Mouse (Mus musculus) forebrain, embryonic 10.5 days (tissue): ENCODE results near the gene Lyrm1. TPM values are rescaled to one million over a fixed set of nuclear protein-coding genes. Genes with fewer than 3 reads are reported as not detected.

Experiments used
- DNase-seq: peaks from one replicate; pipeline ENCODE4 v3.0.0-alpha.2; 2017; ENCODE audit warnings: low spot score; ENCODE audit errors: extremely low spot score
- H3K27ac ChIP-seq: fragments of 300-500 bp; sonication (generic); 2 replicates; pipeline ENCODE4 v1.5.1; 2016; ENCODE audit warnings: mild to moderate bottlenecking
- H3K27me3 ChIP-seq: fragments of 300-500 bp; sonication (generic); 2 replicates; pipeline ENCODE4 v1.6.1; 2016; ENCODE audit warnings: mild to moderate bottlenecking; ENCODE audit not compliant: poor library complexity, severe bottlenecking
- H3K36me3 ChIP-seq: fragments of 300-500 bp; sonication (generic); replicated peaks from 2 replicates; pipeline ENCODE4 v1.6.1; 2016; ENCODE audit warnings: mild to moderate bottlenecking, moderate library complexity
- H3K4me1 ChIP-seq: fragments of 300-500 bp; sonication (generic); 2 replicates; pipeline ENCODE4 v1.6.1; 2016
- H3K4me3 ChIP-seq: fragments of 300-500 bp; sonication (generic); 2 replicates; pipeline ENCODE4 v1.5.1; 2016; ENCODE audit warnings: mild to moderate bottlenecking, moderate library complexity
- H3K9me3 ChIP-seq: fragments of 300-500 bp; sonication (generic); 2 replicates; pipeline ENCODE4 v1.6.1; 2016; ENCODE audit warnings: mild to moderate bottlenecking, moderate library complexity
- WGBS: fragments of 180-500 bp; shearing (Covaris S2); methylation state at CpG from one replicate; pipeline ENCODE4 v1.1.7; 2016; 5-methylcytosine and 5-hydroxymethylcytosine counted together
- polyA plus RNA-seq: library from polyadenylated mRNA; unstranded; fragments of >200 nt; fragmentation: Nextera tagmentation; extraction: Ambion mirVana; gene quantifications from 2 replicates; pipeline ENCODE4 v1.2.1, GENCODE M21; 2016

Gene Lyrm1
- polyA plus RNA-seq, 1 experiment from 2014 or later: 8.7 TPM

GRCm38 (mm10) chr7:119862167-119862566 lies 33.5 kb upstream of the Lyrm1 start:
- Histone ChIP-seq H3K27me3 (no peaks in the 10 kb centered on the region), H3K36me3 (peaks cover 30% of the 10 kb centered on the region), H3K27ac (peak overlapping the region; percentile 74), H3K9me3 (no peaks in the 10 kb centered on the region), H3K4me3 (no peak overlapping the region), H3K4me1 (peaks cover 33% of the 10 kb centered on the region)
- 73% methylated on average over 1 of the region's 1 CpGs for WGBS
- no peak for DNase-seq

GRCm38 (mm10) chr7:119864500-119864899 lies 31.2 kb upstream of the Lyrm1 start:
- H3K27ac ChIP-seq: no peak overlapping the region
- no peak for DNase-seq
- peaks cover 8% of the 10 kb centered on the region for H3K36me3 ChIP-seq
- no peaks in the 10 kb centered on the region for H3K9me3 ChIP-seq
- no peaks in the 10 kb centered on the region for H3K27me3 ChIP-seq
- no peak overlapping the region for H3K4me3 ChIP-seq
- H3K4me1 ChIP-seq: peaks cover 33% of the 10 kb centered on the region
- WGBS: 95% methylated on average over 5 of the region's 5 CpGs

DNA sequence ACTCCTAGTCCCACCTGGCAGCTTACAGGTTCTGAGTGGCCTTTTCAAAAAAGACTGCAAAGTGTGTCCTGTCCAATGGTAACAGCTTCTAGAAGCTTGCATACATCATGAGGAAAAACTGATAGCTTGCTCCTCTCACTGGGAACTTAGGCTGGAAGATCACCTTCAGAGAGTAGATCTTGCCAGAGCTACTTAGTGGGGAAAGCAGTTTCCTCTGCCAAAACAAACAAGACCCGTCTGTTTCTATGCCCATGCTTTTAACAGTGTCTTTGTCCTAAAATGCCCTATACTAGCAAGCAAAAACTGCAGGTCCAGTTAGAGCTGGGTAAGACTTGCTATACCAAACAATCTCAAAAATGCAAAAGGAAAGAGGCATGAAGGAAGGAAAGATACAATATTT lies 29.5 kb upstream of the Lyrm1 start:
- 0 out of 2 replicates have a peak, but pooled peaks cover 2% of the 10 kb centered on the region for H3K36me3 ChIP-seq
- no peak for DNase-seq
- H3K9me3 ChIP-seq: no peaks in the 10 kb centered on the region
- peaks cover 18% of the 10 kb centered on the region for H3K4me1 ChIP-seq
- no peak overlapping the region for H3K27ac ChIP-seq
- no peak overlapping the region for H3K4me3 ChIP-seq
- 83% methylated on average over 1 of the region's 1 CpGs for WGBS
- H3K27me3 ChIP-seq: no peaks in the 10 kb centered on the region

GRCm38 (mm10) chr7:119872204-119872603 lies 23.5 kb upstream of the Lyrm1 start:
- Histone ChIP-seq H3K4me3 (no peak overlapping the region), H3K36me3 (0 out of 2 replicates have a peak, but pooled peaks cover 4% of the 10 kb centered on the region), H3K27me3 (no peaks in the 10 kb centered on the region), H3K27ac (no peak overlapping the region), H3K4me1 (0 out of 2 replicates have a peak, but pooled peaks cover 3% of the 10 kb centered on the region), H3K9me3 (no peaks in the 10 kb centered on the region)
- DNase-seq: no peak
- WGBS: 93% methylated on average over 4 of the region's 4 CpGs

- 0 out of 2 replicates have a peak, but pooled peaks cover 3% of the 10 kb centered on the region for H3K4me1 ChIP-seq
- no peak overlapping the region for H3K27ac ChIP-seq
- peaks cover 7% of the 10 kb centered on the region; the same call in 1 of the 2 replicates for H3K36me3 ChIP-seq
- H3K4me3 ChIP-seq: no peak overlapping the region
- no peaks in the 10 kb centered on the region for H3K9me3 ChIP-seq
- H3K27me3 ChIP-seq: no peaks in the 10 kb centered on the region
- WGBS: 44% methylated on average over 2 of the region's 2 CpGs
- DNase-seq: no peak
Observed at GRCm38 (mm10) chr7:119873050-119873449, 22.6 kb upstream of the Lyrm1 start.

DNA sequence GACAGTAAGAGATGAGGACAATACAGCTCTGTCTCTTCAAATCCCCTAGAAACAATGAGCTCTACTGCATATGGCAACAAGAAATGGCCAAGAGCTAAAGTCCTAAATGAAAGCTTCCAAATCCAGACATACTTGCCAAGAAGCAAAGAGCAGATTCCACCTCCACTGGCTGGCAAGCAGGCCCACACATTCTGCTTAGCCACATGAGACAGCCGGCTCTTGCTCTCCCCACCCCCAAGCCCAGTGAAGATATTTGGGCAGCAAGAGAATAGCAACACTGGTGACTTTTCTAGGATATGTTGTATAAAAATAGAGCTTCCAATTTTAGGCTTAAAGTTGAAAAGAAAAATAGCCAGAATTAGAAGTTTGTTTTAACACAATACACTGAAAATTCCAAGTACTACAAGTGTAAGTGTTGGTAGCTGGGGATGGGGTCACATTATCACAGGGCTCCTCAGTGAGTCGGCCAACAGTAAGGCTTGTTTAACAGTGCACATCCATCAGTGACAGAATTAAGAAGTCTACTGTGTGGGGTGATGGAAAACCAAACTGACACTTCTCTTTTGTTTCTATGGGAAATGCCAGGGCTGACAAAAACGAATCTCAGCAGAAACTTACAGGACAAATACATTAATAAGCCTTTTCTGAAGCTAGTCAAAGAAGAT lies 19.8 kb upstream of the Lyrm1 start:
- H3K27me3 ChIP-seq: no peaks in the 10 kb centered on the region
- no peak for DNase-seq
- no peaks in the 10 kb centered on the region for H3K9me3 ChIP-seq
- H3K36me3 ChIP-seq: peaks cover 16% of the 10 kb centered on the region
- WGBS: 76% methylated on average over 3 of the region's 3 CpGs
- H3K4me3 ChIP-seq: no peak overlapping the region
- 0 out of 2 replicates have a peak, but pooled peaks cover 3% of the 10 kb centered on the region for H3K4me1 ChIP-seq
- H3K27ac ChIP-seq: no peak overlapping the region

DNA sequence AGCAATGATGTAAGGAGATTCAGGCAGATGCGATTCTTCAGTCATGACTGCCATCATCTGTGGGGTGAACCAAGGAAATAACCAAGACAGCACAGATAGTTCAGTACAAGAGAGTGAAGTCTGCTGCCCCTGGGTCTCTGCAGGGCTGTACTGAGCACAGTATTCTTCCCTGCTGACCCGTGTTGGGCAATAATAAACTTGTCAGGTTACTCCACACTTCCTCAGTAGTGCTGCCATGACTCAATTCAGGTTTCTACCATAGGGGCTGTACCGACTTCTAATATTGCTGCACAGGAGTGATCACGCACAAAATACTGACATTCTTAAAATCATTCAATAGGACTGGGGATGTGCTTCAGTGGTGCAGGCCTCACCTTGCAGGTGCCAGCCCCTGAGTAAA lies 16.5 kb upstream of the Lyrm1 start:
- no peaks in the 10 kb centered on the region for H3K9me3 ChIP-seq
- H3K36me3 ChIP-seq: peaks cover 12% of the 10 kb centered on the region
- no peaks in the 10 kb centered on the region for H3K4me1 ChIP-seq
- no peak overlapping the region for H3K4me3 ChIP-seq
- 88% methylated on average over 4 of the region's 4 CpGs for WGBS
- H3K27me3 ChIP-seq: no peaks in the 10 kb centered on the region
- H3K27ac ChIP-seq: no peak overlapping the region
- no peak for DNase-seq

GRCm38 (mm10) chr7:119880345-119880744 lies 15.3 kb upstream of the Lyrm1 start:
- no peaks in the 10 kb centered on the region for H3K4me1 ChIP-seq
- DNase-seq: no peak
- no peaks in the 10 kb centered on the region for H3K27me3 ChIP-seq
- H3K36me3 ChIP-seq: peaks cover 12% of the 10 kb centered on the region
- H3K9me3 ChIP-seq: no peaks in the 10 kb centered on the region
- H3K27ac ChIP-seq: no peak overlapping the region
- WGBS: 94% methylated on average over 5 of the region's 5 CpGs
- H3K4me3 ChIP-seq: no peak overlapping the region

DNA sequence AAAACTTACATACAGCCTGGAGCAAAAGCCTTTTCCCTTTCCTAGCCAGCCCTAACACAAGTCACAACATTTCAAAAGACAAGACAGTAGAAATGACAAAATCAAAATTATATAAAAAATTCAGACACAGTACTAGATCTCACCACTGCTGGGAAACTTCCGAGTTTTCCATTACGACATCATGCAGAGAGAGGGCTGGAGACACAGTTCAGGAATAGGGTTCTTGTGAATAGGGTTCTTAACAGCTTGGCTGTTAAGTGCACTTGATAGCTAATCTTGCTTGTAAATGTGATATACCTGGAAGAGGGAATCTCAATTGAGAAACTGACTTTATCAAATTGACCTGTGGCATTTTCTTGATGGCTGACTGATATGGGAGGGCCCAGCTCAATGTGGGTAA lies 14.4 kb upstream of the Lyrm1 start:
- peaks cover 12% of the 10 kb centered on the region for H3K36me3 ChIP-seq
- H3K4me1 ChIP-seq: no peaks in the 10 kb centered on the region
- H3K27me3 ChIP-seq: no peaks in the 10 kb centered on the region
- WGBS: 95% methylated on average over 2 of the region's 2 CpGs
- H3K9me3 ChIP-seq: no peaks in the 10 kb centered on the region
- H3K27ac ChIP-seq: no peak overlapping the region
- no peak overlapping the region for H3K4me3 ChIP-seq
- DNase-seq: no peak

- 97% methylated on average over 4 of the region's 4 CpGs for WGBS
- no peak overlapping the region for H3K4me3 ChIP-seq
- DNase-seq: no peak
Observed at GRCm38 (mm10) chr7:119887887-119888286, 7.8 kb upstream of the Lyrm1 start.

DNA sequence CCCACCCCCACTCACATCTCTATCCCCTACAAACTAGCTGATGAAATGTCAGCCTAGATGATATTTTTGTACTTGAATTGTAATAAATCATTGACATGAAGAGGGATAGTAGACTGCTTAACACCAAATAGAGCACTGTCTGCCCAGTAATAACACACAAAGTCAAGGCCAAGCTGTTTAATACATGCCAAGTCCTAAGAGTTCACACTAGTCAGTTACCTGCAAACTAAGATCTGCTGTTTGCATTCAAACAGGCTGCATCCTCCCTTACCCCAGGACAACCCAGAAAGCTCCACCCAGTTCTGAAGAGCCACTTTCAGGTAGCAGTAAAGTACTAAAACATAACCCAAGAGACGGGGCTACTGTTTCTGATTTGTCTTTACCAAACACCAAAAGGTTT lies 3.5 kb upstream of the Lyrm1 start:
- WGBS: 92% methylated on average over 1 of the region's 1 CpGs

More at GRCm38 (mm10) chr7:119887887-119888286, 7.8 kb upstream of the Lyrm1 start:
- Histone ChIP-seq H3K9me3 (no peaks in the 10 kb centered on the region), H3K27ac (no peak overlapping the region), H3K4me1 (no peaks in the 10 kb centered on the region), H3K27me3 (no peaks in the 10 kb centered on the region), H3K36me3 (no peaks in the 10 kb centered on the region)

GRCm38 (mm10) chr7:119892742-119893141 lies 2.9 kb upstream of the Lyrm1 start:
- H3K9me3 ChIP-seq: no peaks in the 10 kb centered on the region
- H3K27me3 ChIP-seq: no peaks in the 10 kb centered on the region
- WGBS: 90% methylated on average over 4 of the region's 4 CpGs
- H3K36me3 ChIP-seq: no peaks in the 10 kb centered on the region
- H3K4me1 ChIP-seq: peaks cover 24% of the 10 kb centered on the region
- no peak overlapping the region for H3K27ac ChIP-seq
- no peak overlapping the region for H3K4me3 ChIP-seq
- DNase-seq: no peak

More for the DNA sequence above, 3.5 kb upstream of the Lyrm1 start:
- H3K27ac ChIP-seq: no peak overlapping the region
- no peaks in the 10 kb centered on the region for H3K27me3 ChIP-seq
- peaks cover 22% of the 10 kb centered on the region for H3K4me1 ChIP-seq
- DNase-seq: no peak
- no peaks in the 10 kb centered on the region for H3K36me3 ChIP-seq
- no peak overlapping the region for H3K4me3 ChIP-seq
- no peaks in the 10 kb centered on the region for H3K9me3 ChIP-seq

GRCm38 (mm10) chr7:119894818-119895544 lies 680 bp upstream of the Lyrm1 start:
- H3K36me3 ChIP-seq: no peaks in the 10 kb centered on the region
- H3K4me3 ChIP-seq: peak overlapping the region; percentile 78
- WGBS: 2% methylated on average over 15 of the region's 15 CpGs
- no peaks in the 10 kb centered on the region for H3K27me3 ChIP-seq
- no peaks in the 10 kb centered on the region for H3K9me3 ChIP-seq
- H3K27ac ChIP-seq: peak overlapping the region; percentile 97
- peaks cover 24% of the 10 kb centered on the region for H3K4me1 ChIP-seq
- no peak for DNase-seq
